Mouse (Mus musculus) embryonic fibroblast, embryonic 13.5 days (primary cell): ENCODE measurements around the gene Ino80d.

Experiments
- CTCF ChIP-seq: IDR thresholded peaks from 2 replicates; pipeline ENCODE4 v1.5.1; 2011; ENCODE audit warnings: mild to moderate bottlenecking, control low read depth, low read length, moderate library complexity, borderline replicate concordance; ENCODE audit not compliant: insufficient read depth
- POLR2A ChIP-seq: IDR thresholded peaks from 2 replicates; pipeline ENCODE4 v1.6.1; 2011; ENCODE audit warnings: low read depth, mild to moderate bottlenecking, control low read depth, low read length, moderate library complexity

- TF ChIP-seq CTCF (peak; percentile 60; the same call in 1 of the 2 replicates), POLR2A (peak; percentile 77)
These were observed at the start of gene Ino80d for GRCm38 (mm10) chr1:63114136-63114781.
